Mouse (Mus musculus) bone marrow, adult 2 months (tissue): Measurements from ENCODE around the gene Bcl6b.

Source experiments
- CTCF ChIP-seq: fragments of 200-500 bp; IDR thresholded peaks from 2 replicates; pipeline ENCODE4 v1.5.1; 2011; ENCODE audit warnings: low read length, control low read depth; ENCODE audit not compliant: control insufficient read depth, insufficient read depth
- POLR2A ChIP-seq: fragments of 200-500 bp; IDR thresholded peaks from 2 replicates; pipeline ENCODE4 v1.6.1; 2011; ENCODE audit warnings: low read depth, mild to moderate bottlenecking, control low read depth, low read length, borderline replicate concordance; ENCODE audit not compliant: control insufficient read depth

- TF ChIP-seq CTCF (no peak), POLR2A (no peak)
These were observed 10.7 kb downstream of the Bcl6b start for GRCm38 (mm10) chr11:70218741-70219470.
